Mouse (Mus musculus): Measurements from ENCODE around the gene Edf1.

- TF ChIP-seq CTCF (IDR thresholded peaks at IDR 0.05; ENCODE audit: extremely low read depth, insufficient read depth, low read length) (no peak), POLR2A (IDR thresholded peaks at IDR 0.05; ENCODE audit: extremely low read depth, insufficient read depth, low read length) (no peak)
These were observed 24.3 kb downstream of the Edf1 start for GRCm38 (mm10) chr2:25581901-25582301.

All from cortical plate, adult 2 months (tissue).